Mouse (Mus musculus): ENCODE measurements around the gene Fip1l1. TPM values are rescaled to one million over a fixed set of nuclear protein-coding genes. Genes with fewer than 3 reads are reported as not detected.

The Fip1l1 gene
- total RNA-seq, 4 experiments from 2014 or later = 66.0 to 72.6 (median 68.5) TPM

GRCm38 (mm10) chr5:74617816-74618572 is 82.7 kb downstream of the Fip1l1 start:
- no peak for DNase-seq

DNA sequence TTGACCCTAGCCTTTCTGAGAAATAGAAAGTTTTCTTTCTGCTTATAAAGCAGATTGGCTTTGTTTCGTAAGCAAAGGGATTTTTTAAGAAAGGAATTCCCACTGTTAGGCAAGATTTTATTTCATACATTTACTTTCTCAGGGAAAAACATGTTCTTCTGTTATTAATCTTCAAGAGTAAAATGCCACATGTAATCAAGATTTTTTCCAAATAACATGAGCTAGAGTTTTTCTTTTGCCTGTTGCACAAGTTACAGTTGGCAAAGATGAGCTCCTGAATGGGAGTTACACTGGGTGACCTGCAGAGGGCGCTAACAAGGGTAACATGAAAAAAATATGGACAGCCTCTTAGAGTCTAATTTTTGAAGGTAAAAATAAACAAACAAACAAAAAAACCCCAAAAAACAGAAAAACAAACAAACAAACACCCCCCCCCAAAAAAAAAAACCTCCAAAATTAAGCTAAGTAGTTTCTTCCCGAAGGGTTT is 83.4 kb downstream of the Fip1l1 start:
- no peak for DNase-seq

GRCm38 (mm10) chr5:74621691-74622470 is 86.6 kb downstream of the Fip1l1 start:
- DNase-seq = no peak

DNA sequence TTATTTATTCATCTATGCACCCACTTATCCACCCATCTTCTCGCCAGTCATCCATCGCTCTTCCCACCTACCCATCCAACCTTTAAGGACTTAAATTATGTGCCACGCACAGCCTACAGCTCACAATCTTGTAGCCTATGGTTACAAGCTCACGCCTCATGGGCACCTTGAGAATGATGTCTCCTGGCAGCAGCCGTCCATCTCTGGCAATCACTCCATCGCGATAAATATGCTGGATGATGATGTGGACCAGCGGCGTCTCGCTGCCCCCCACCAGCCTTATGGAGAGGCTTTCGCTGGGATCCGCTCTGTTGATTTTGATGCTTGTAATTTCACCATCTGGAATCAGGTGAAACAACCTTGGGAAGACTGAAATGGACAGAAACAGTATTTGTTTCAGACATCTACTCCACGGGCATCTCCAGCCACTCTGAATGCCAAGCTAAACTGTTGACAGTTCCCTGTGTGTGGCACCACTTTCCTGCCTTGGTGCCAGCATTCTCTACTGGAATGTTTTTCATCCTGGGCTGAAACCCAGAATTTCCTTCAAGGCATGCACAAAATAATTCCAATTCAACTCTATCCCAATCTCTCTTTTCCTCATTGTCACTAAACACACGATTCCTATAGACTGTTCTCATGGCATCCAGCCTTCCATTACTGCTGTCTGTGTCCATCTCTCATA is 88.2 kb downstream of the Fip1l1 start:
- no peak for DNase-seq

DNA sequence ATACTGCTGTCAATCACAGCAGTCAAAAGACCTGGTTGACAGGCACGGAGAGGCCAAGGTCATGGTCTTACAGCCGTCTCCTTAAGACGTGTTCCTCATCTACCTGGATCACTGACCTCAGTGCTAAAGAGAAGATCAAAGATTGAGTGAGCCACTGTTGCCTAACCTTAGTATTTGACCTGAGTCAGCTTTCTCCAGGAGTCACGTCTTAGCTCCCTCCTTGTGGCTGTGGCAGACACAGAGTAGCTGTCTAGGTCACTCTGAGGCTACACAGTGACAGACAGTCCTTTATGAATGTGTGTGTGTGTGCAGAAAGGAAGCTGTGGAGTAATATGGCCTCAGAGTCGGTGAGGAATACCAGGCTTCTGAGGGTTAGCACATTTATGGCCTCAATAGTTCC is 89.1 kb downstream of the Fip1l1 start:
- DNase-seq = no peak

- no peak for DNase-seq
Observed at GRCm38 (mm10) chr5:74628001-74628400, 92.8 kb downstream of the Fip1l1 start.

DNA sequence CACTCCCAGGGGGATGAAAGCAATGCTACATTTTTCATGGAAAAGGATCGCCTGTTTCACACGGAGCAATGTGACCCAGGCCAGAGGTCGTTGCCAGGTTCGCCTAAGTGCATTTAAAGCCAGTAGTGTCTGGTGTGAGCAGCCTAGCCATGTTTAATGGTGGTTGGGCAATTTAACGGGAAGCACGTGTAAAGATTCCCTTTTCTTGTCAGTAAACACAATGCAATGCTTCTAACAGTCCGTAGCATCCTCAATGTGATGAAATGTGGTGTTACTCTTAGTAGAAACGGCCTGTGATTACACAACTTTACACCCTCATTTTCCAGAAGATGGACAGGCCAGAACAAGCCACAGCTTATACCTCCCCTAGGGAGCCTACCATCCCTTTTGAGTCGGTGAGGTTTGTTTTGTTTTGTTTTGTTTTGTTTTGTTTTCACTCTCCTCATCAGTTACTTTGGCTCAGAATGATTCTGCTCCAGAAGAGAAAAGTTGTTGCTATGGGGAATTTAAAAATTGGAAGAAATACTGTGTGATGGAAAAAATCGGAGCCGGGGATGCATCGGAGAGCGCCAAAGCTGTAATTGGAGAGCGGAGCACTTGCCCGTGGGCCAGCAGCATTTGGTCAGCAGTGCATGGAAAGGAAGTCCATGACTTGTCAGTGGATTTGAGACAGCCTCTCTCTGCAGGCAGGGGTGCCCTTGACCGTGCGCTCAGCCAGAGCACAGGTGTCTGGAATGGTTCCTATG is 97.3 kb downstream of the Fip1l1 start:
- no peak for DNase-seq

DNA sequence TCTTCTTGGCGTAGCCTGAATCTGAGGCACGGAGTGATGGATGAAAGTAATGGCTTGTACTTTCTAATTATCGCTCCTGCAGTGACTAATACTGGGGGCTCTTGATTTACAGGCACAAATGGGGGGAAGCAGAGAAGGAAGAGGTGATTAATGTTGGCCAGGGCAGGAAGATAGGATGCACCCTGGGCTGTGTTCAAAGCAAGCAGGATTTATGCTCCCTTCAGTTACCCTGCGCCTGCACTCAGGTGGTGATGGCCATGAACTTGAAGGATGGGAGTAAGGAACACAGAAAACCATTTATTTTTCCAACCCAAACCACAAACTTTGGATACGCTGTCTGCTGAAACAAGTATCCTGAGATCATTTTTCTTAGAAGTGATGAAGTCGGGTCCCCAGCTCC is 98.2 kb downstream of the Fip1l1 start:
- DNase-seq = no peak

DNA sequence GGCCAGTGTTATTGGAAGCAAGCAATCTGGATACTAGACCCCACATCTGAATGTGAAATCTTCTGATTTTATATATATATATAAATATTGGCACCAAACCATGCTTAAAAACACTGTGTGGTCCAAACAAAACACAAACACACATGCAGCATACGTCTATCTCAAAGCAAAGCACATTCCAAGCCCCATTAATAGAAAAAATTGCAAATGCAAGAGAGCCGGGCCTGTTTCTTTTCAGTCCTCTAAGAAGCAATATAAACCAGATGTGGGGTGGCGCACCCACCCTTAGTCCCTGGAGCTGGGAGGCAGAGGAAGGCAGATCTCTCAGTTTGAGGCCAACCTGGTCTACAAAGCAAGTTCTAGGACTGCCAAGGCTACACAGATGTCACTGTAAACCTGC is 99.1 kb downstream of the Fip1l1 start:
- no peak for DNase-seq

DNA sequence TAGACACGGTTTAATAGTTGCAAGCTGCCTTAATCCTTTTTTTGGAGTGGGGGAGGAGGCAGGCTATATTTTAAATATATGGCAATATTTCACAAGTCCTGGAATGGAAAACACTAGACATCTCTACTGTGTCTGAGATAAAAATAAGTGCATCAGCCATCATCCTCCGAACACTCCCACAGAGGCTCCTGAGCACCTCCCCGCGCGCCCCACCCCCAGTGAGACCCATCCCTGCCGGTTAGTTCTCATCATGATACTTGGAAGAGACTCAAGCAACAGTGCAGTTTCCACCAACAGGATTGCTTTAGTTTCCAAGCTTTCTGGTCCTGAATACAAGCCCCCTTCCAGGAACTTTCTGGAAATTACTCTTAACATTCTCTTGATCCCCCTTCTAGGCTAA is 104.3 kb downstream of the Fip1l1 start:
- no peak for DNase-seq

- DNase-seq = no peak
Observed at GRCm38 (mm10) chr5:74640504-74640903, 105.3 kb downstream of the Fip1l1 start.

GRCm38 (mm10) chr5:74641000-74641399 is 105.8 kb downstream of the Fip1l1 start:
- DNase-seq = peak; percentile 58

GRCm38 (mm10) chr5:74642291-74642690 is 107.0 kb downstream of the Fip1l1 start:
- no peak for DNase-seq

GRCm38 (mm10) chr5:74647584-74647984 is 112.3 kb downstream of the Fip1l1 start:
- DNase-seq = no peak

GRCm38 (mm10) chr5:74648216-74648615 is 113.0 kb downstream of the Fip1l1 start:
- no peak for DNase-seq

Other genes with a start within 250 kb of the Fip1l1 start
- gene Scfd2, start 3.7 kb upstream of the Fip1l1 start, total RNA-seq (2022) = 10 to 100 TPM; 21.6 to 32.9 (median 26.8) TPM
- gene Lnx1, start 167.5 kb downstream of the Fip1l1 start, total RNA-seq (2022) = 1 to 10 TPM; 5.4 to 7.5 (median 6.1) TPM